Mouse (Mus musculus): ENCODE measurements at regions not wholly inside any gene's neighbourhood (a gene's known extent, or its start where the extent isn't known, plus 50 kb on each side); places are given as distances from the start of the nearest gene placed in this dataset.
A peak's percentile ranks its signal among the peaks of the same experiment; 100 is the strongest.

GRCm38 (mm10) chr19:20035223-20035622 is 355.5 kb downstream of the Anxa1 start:
- DNase-seq (ENCODE audit: low spot score), result no peak

GRCm38 (mm10) chr19:20027667-20028282 is 363.0 kb downstream of the Anxa1 start:
- no peak for DNase-seq (ENCODE audit: low spot score)

- DNase-seq (ENCODE audit: low spot score), result no peak
These were observed 376.6 kb downstream of the Anxa1 start for GRCm38 (mm10) chr19:20014114-20014513.

- DNase-seq (ENCODE audit: low spot score), result no peak
These were observed 380.8 kb downstream of the Anxa1 start for GRCm38 (mm10) chr19:20009801-20010441.

- DNase-seq (ENCODE audit: low spot score), result no peak
These were observed 384.7 kb downstream of the Anxa1 start for GRCm38 (mm10) chr19:20005932-20006625.

GRCm38 (mm10) chr19:19987255-19987654 is 403.5 kb downstream of the Anxa1 start:
- DNase-seq (ENCODE audit: low spot score), result no peak

- DNase-seq (ENCODE audit: low spot score), result no peak
These were observed 411.9 kb downstream of the Anxa1 start for GRCm38 (mm10) chr19:19978816-19979215.

DNA sequence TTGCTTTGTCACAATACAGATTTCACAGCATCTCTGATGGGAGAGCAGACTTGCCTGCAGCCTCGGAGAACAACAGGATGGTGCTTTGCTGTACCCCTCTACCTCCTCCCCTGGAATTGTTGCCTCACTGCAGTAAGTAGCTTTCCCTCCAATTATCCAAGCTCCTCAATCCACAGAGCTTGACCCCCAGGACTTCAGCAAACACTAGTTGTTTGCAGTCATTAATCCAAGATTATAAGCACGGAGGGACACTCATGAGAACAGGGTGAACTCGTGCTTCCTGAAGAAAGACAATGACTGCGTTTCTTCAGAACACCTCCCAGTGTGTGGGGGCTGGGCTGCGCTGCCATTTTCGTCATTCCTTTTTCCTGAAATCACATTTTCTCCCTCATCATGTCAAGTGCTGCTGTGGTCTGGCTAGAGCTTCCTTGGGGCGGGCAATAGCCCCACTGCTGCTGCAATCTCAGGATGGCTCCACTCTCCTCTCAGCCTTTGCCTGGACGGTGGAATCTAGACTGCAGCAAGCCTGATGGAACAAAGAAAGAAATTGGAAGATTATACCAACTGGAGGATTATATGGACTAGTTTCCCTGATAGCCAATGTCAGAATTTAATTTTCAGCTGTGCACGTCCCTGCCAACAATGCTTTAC is 413.0 kb downstream of the Anxa1 start:
- no peak for DNase-seq (ENCODE audit: low spot score)

GRCm38 (mm10) chr19:19976776-19977175 is 414.0 kb downstream of the Anxa1 start:
- no peak for DNase-seq (ENCODE audit: low spot score)

GRCm38 (mm10) chr19:19969780-19970512 is 420.8 kb downstream of the Anxa1 start:
- DNase-seq (ENCODE audit: low spot score), result no peak

GRCm38 (mm10) chr19:19969335-19969734 is 421.4 kb downstream of the Anxa1 start:
- DNase-seq (ENCODE audit: low spot score), result no peak

DNA sequence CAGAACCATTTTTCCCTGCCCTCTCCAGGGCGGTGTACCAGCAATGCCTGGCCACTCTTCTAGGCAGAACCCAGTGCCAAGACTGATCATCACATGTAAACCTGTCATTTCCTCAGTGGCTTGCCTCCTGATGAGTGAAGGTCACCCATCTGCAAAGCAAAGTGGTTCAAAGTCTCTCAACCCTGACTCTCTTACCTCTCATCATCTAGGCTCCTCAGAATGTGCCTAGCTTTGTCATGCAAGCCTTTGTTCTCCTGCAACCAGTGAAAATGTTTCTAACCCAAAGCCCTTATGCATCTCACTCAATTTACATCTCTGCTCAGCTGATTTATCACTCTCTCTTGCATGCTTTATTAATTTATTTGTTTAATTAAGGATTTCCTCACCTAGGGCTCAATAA is 445.5 kb downstream of the Anxa1 start:
- no peak for DNase-seq (ENCODE audit: low spot score)

- no peak for DNase-seq (ENCODE audit: low spot score)
These were observed 448.0 kb downstream of the Anxa1 start for GRCm38 (mm10) chr19:19942697-19943096.

GRCm38 (mm10) chr19:19921109-19921508 is 469.6 kb downstream of the Anxa1 start:
- DNase-seq (ENCODE audit: low spot score), result no peak

DNA sequence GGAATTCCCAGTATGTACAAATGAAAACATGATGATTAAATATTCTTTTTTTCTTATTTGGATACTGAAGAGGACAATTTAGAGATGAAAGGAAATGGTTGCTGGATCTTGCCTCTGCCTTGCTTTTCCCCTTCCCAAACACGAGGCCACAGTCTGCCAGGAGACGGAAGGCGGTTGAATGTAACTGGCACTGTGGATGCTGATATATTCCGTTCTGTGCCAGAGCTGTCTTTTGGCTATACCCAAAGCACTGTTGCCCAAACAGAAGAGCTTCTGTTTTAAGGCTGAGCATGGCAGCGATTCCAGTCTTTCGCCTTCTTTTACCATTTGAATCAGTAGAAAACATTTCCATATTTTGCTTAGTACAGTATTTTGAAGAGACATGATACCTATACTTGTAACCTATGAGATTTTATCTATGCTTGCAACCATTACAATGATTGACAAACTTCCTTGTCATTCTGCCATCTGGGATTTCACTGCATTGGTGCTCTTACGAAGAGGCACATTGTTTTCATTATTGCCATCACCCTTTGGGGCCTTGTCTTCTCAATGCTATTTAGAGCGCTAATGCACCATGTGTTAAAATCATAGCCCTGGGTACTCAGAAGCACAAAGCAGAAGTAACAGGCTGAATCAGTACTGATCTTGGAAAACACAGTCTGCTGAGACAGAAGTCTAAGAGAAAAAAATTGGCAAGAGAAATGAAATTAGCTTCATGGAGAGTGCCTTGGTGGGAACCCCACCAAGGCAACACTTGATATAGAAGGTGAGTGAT is 504.6 kb downstream of the Anxa1 start:
- no peak for DNase-seq (ENCODE audit: low spot score)

- DNase-seq (ENCODE audit: low spot score), result no peak
These were observed 509.8 kb downstream of the Anxa1 start for GRCm38 (mm10) chr19:19880895-19881294.

GRCm38 (mm10) chr19:19848152-19848551 is 542.6 kb downstream of the Anxa1 start:
- DNase-seq (ENCODE audit: low spot score), result no peak

DNA sequence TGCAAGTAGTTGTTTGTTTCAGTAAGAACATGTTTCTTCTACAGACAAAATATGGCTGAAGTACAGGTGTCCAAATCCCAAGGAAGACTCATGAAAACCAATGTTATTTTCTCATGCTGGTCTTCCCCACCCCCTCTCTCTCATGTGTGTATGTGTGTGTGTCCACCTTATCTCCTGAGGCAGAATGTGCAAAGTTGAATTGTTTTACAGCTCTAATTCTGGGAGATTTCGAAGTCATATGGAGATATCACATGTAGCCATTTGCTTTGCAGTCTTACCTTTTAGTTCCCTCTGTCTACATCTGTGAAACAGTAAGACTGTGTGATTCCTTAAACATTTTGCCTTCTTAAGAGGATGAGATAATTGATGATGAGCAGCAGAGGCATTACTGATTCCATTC is 582.8 kb downstream of the Anxa1 start:
- DNase-seq (ENCODE audit: low spot score), result no peak

GRCm38 (mm10) chr19:19793835-19794234 is 596.9 kb downstream of the Anxa1 start:
- no peak for DNase-seq (ENCODE audit: low spot score)

- DNase-seq (ENCODE audit: low spot score), result peak; percentile 29
These were observed 607.2 kb downstream of the Anxa1 start for GRCm38 (mm10) chr19:19783507-19783906.

GRCm38 (mm10) chr19:19777891-19778290 is 612.9 kb downstream of the Anxa1 start:
- DNase-seq (ENCODE audit: low spot score), result no peak
